Mouse (Mus musculus): ENCODE data around the gene Amt. TPM values are rescaled to one million over a fixed set of nuclear protein-coding genes. Genes with fewer than 3 reads are reported as not detected.
"Not testable (repeated sequence)": the region's sequence is repeated elsewhere in the genome, so short reads cannot be mapped to it uniquely, and the experiment has no call there.

The Amt gene
- polyA plus RNA-seq, 1 experiment from 2014 or later = 35.9 TPM

- no peaks in the 10 kb centered on the region for H3K4me1 ChIP-seq
- no peaks in the 10 kb centered on the region for H3K27me3 ChIP-seq
- H3K9ac ChIP-seq = no peak overlapping the region
- no peak overlapping the region for H3K4me3 ChIP-seq (replicated peaks)
- WGBS = 88% methylated on average over 2 of the region's 2 CpGs
- no peak for ATAC-seq (replicated peaks; ENCODE audit: low FRiP score)
- H3K4me2 ChIP-seq = no peak overlapping the region
- peaks cover 70% of the 10 kb centered on the region for H3K36me3 ChIP-seq
- H3K27ac ChIP-seq = no peak overlapping the region
- no peaks in the 10 kb centered on the region for H3K9me3 ChIP-seq (replicated peaks)
Observed at GRCm38 (mm10) chr9:108318462-108318861, 21.8 kb downstream of the Amt start.

DNA sequence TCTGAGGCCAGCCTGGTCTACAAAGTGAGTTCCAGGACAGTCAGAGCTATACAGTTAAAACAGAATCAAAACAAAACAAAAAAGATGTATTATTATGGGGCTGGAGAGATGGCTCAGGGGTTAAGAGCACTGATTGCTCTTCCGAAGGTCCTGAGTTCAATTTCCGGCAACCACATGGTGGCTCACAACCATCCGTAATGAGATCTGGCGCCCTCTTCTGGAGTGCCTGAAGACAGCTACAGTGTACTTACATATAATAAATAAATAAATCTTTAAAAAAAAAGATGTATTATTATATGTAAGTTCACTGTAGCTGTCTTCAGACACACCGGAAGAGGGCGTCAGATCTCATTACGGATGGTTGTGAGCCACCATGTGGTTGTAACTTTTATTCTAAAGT is 25.4 kb downstream of the Amt start:
- H3K27me3 ChIP-seq; H3K4me1 ChIP-seq; H3K9ac ChIP-seq; H3K27ac ChIP-seq; H3K4me2 ChIP-seq; H3K9me3 ChIP-seq (replicated peaks); ATAC-seq (replicated peaks; ENCODE audit: low FRiP score); H3K4me3 ChIP-seq (replicated peaks): not testable (repeated sequence)
- WGBS = 88% methylated on average over 7 of the region's 7 CpGs
- H3K36me3 ChIP-seq = peaks cover 54% of the 10 kb centered on the region

- Histone ChIP-seq H3K9me3 (replicated peaks) (no peaks in the 10 kb centered on the region), H3K4me3 (replicated peaks) (no peak overlapping the region), H3K4me1 (0 out of 2 replicates have a peak, but pooled peaks cover 2% of the 10 kb centered on the region), H3K36me3 (peaks cover 62% of the 10 kb centered on the region), H3K9ac (no peak overlapping the region), H3K27me3 (no peaks in the 10 kb centered on the region), H3K27ac (no peak overlapping the region), H3K4me2 (no peak overlapping the region)
- 90% methylated on average over 1 of the region's 1 CpGs for WGBS
- no peak for ATAC-seq (replicated peaks; ENCODE audit: low FRiP score)
Observed at GRCm38 (mm10) chr9:108324784-108325183, 28.1 kb downstream of the Amt start.

DNA sequence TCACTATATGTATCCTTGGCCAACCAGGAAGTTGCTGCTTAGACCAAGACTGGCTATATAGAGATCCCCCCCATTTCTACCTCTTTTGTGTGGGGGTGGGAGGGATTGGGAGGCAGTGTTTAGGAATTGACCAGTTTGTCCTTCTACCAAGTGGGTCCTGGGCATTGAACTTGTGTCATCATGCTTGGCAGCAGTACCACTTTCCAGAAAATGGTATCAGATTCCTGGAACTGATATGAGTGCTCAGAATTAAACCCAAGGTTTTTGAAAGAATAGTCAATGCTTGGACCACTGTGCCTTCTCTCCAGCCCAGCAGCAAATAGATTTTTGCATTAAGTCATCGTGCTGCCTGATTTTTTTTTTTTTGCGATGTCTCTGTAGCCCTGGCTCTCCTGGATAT is 29.2 kb downstream of the Amt start:
- H3K9ac ChIP-seq = no peak overlapping the region
- no peak overlapping the region for H3K4me3 ChIP-seq (replicated peaks)
- H3K9me3 ChIP-seq (replicated peaks) = no peaks in the 10 kb centered on the region
- no peak overlapping the region for H3K4me2 ChIP-seq
- H3K36me3 ChIP-seq = peaks cover 64% of the 10 kb centered on the region
- no peaks in the 10 kb centered on the region for H3K27me3 ChIP-seq
- H3K4me1 ChIP-seq = 0 out of 2 replicates have a peak, but pooled peaks cover 2% of the 10 kb centered on the region
- ATAC-seq (replicated peaks; ENCODE audit: low FRiP score) = no peak
- 98% methylated on average over 2 of the region's 2 CpGs for WGBS
- H3K27ac ChIP-seq = no peak overlapping the region

GRCm38 (mm10) chr9:108337848-108338550 is 41.3 kb downstream of the Amt start:
- ATAC-seq (replicated peaks; ENCODE audit: low FRiP score) = no peak
- peak overlapping the region; percentile 73 for H3K4me3 ChIP-seq (replicated peaks)
- H3K4me1 ChIP-seq = peaks cover 41% of the 10 kb centered on the region
- no peaks in the 10 kb centered on the region for H3K9me3 ChIP-seq (replicated peaks)
- peak overlapping the region; percentile 96 for H3K27ac ChIP-seq
- H3K9ac ChIP-seq = 0 out of 2 replicates have a peak overlapping the region, but pooled peaks have one; percentile 86
- H3K27me3 ChIP-seq = no peaks in the 10 kb centered on the region
- H3K36me3 ChIP-seq = peaks cover 49% of the 10 kb centered on the region
- peak overlapping the region; percentile 78; the same call in 1 of the 2 replicates for H3K4me2 ChIP-seq
- WGBS = 65% methylated on average over 10 of the region's 10 CpGs

DNA sequence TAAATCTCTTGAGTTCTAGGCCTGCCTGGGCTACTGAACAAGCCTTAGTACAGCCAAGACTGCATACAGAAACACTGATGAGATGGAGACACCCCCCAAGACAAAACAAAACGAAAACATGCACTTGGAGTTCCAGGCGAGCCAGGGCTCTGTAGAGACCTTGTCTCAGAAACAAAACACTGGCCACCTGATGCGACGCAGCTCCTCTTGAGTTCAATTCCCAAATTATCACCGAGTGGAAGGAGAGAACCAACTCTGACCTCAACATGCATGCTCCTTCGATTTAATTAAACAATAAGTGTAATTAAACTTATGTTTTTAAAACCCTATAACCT is 41.9 kb downstream of the Amt start:
- Histone ChIP-seq H3K27me3 (no peaks in the 10 kb centered on the region), H3K36me3 (peaks cover 44% of the 10 kb centered on the region), H3K9ac (0 out of 2 replicates have a peak overlapping the region, but pooled peaks have one; percentile 86), H3K4me2 (peak overlapping the region; percentile 78), H3K4me1 (peaks cover 41% of the 10 kb centered on the region), H3K27ac (peak overlapping the region; percentile 96), H3K4me3 (replicated peaks) (peak overlapping the region; percentile 73), H3K9me3 (replicated peaks) (no peaks in the 10 kb centered on the region)
- 15% methylated on average over 6 of the region's 6 CpGs for WGBS
- ATAC-seq (replicated peaks; ENCODE audit: low FRiP score) = peak; percentile 13; the same call in 1 of the 2 replicates

DNA sequence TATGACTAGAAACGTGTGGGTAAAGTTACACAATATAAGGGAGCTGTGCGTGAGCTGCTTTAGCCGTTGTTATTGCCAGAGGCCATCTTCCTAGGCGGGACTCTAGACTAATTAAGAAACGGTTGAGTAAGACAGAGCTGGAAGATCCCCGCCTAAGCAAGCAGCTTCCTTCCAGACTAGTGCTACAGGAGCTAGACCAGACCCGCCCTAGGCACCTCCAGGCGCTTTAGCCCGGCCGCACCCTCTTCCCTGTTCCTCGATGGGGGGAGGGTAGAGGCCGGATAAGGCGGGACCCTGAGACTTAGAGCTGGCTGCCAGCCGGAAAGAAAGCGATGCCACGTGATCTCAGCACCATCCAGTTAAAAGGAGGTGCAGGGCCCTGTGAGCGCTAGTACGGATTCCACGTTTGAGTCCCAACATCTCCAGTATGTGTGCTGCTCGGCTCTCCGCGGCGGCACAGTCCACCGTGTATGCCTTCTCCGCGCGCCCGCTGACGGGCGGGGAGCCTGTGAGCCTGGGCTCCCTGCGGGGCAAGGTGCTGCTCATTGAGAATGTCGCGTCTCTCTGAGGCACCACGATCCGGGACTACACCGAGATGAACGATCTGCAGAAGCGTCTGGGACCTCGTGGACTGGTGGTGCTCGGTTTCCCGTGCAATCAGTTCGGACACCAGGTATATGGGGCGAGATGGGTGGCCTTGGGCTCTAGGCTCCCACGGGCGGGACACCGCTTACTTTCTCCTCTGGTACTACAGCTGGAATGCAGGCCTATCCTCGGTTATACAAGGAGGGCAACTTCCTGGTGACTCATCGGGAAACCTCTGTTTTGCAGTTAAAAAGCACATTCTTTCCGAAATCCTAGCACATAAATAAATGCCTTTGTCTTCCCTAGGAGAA is 42.5 kb downstream of the Amt start, which contains the start of gene Gpx1:
Gene Gpx1, plus strand, starts transcription at position 18 of the 896 bp plus-strand sequence.
- under 1% methylated on average over 49 of the region's 49 CpGs for WGBS
- Histone ChIP-seq H3K27ac (peak within 1 kb of the TSS; percentile 96), H3K9me3 (replicated peaks) (no peaks in the 10 kb centered on the region), H3K36me3 (peaks cover 38% of the 10 kb centered on the region), H3K4me1 (peaks cover 41% of the 10 kb centered on the region), H3K4me3 (replicated peaks) (peak within 1 kb of the TSS; percentile 73), H3K27me3 (no peaks in the 10 kb centered on the region), H3K9ac (peak within 1 kb of the TSS; percentile 86), H3K4me2 (peak within 1 kb of the TSS; percentile 78)
- peak; percentile 99 for ATAC-seq (replicated peaks; ENCODE audit: low FRiP score)

- peak overlapping the region; percentile 86 for H3K9ac ChIP-seq
- H3K27me3 ChIP-seq = no peaks in the 10 kb centered on the region
- H3K27ac ChIP-seq = peak overlapping the region; percentile 96
- no peak for ATAC-seq (replicated peaks; ENCODE audit: low FRiP score)
- peaks cover 41% of the 10 kb centered on the region for H3K4me1 ChIP-seq
- H3K4me3 ChIP-seq (replicated peaks) = peak overlapping the region; percentile 73
- H3K9me3 ChIP-seq (replicated peaks) = no peaks in the 10 kb centered on the region
- 8% methylated on average over 20 of the region's 20 CpGs for WGBS
- H3K4me2 ChIP-seq = peak overlapping the region; percentile 78
- peaks cover 31% of the 10 kb centered on the region for H3K36me3 ChIP-seq
Observed at GRCm38 (mm10) chr9:108339886-108340257, 43.2 kb downstream of the Amt start.

DNA sequence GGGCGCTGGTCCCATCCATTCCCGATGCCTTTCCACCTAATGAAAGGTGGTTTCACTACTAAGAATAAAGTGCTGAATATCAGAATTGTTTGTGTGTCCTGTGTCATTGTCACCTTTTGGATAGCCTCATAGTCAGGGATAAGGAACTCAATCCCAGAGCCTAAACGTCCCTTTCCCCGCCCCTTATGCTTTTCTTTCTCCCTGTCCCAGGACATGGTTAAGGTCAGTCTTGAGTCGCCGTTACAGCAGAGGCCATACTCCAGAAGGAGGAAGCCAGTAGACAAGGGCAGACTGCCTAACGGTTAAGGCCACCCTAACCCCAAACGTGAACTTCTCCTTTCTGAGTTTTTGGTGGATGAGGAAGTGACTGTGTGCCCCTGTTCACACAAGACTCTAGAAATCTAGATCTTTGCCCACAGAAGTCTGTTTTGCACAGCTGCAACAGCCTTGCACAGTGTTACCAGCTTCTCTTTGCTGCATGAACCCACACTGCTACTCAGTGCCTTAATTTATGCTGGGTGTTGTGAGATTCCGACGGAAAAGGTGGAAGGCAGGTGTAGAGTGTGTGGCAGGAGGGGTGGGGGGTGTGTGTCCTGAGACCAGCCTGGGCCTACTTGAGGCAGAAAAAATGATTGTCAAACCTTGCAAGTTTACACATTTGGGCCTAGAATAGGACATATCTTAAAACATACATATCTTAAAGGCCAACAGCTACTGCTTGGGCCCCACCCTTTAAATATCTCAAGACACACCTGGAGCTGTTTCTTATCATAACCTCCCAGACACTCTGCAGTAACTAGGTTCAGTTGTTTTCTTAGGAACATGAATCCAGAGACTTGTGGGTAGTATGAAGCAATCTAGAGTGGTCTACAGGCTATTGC is 43.8 kb downstream of the Amt start:
- peak overlapping the region; percentile 86 for H3K9ac ChIP-seq
- H3K27ac ChIP-seq = peak overlapping the region; percentile 96
- H3K4me2 ChIP-seq = peak overlapping the region; percentile 78
- ATAC-seq (replicated peaks; ENCODE audit: low FRiP score) = no peak
- peaks cover 24% of the 10 kb centered on the region for H3K36me3 ChIP-seq
- H3K4me1 ChIP-seq = peaks cover 41% of the 10 kb centered on the region
- 49% methylated on average over 10 of the region's 10 CpGs for WGBS
- H3K27me3 ChIP-seq = no peaks in the 10 kb centered on the region
- no peaks in the 10 kb centered on the region for H3K9me3 ChIP-seq (replicated peaks)
- peak overlapping the region; percentile 73 for H3K4me3 ChIP-seq (replicated peaks)

DNA sequence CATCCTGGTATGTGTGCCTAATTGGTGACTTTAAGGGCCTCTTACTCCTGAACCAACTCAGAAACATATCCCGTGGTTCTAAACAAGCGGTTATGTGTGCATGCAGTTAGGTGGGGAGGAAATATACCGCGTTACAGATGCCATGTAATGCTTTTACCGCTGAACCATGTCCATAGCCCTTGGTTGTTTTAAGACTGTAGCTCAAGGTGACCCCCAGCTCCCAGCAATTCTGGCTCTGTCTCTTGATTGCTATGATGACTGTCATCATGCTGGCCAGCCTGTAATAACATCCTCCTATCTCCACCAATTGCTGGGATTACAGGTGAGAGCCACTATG is 44.5 kb downstream of the Amt start:
- Histone ChIP-seq H3K9ac (no peak overlapping the region), H3K36me3 (peaks cover 18% of the 10 kb centered on the region), H3K9me3 (replicated peaks) (no peaks in the 10 kb centered on the region), H3K27ac (peak overlapping the region; percentile 96), H3K4me1 (peaks cover 43% of the 10 kb centered on the region), H3K4me3 (replicated peaks) (peak overlapping the region; percentile 73; the same call in 1 of the 2 replicates), H3K4me2 (peak overlapping the region; percentile 78), H3K27me3 (no peaks in the 10 kb centered on the region)
- WGBS = 83% methylated on average over 5 of the region's 5 CpGs
- no peak for ATAC-seq (replicated peaks; ENCODE audit: low FRiP score)

DNA sequence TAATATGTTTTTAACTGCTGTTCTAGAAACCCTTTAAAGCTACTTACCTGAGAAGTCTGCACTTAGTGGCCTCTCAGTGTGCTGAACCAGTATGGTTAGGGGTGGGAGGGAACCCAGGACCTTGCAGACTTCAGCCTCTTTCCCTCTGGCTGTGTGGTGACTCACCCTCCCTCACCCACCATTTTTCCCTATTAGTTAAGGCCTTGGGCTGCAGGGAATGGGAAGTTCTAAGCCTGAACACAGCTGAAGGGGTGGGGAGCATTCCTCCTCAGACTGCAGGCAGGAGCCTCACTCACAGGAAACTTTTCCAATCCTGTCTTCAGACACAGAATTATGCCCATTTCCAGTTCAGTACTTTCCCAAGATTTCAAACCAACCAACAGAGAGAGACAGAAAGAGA is 45.1 kb downstream of the Amt start:
- Histone ChIP-seq H3K4me2 (no peak overlapping the region), H3K9ac (no peak overlapping the region), H3K27me3 (no peaks in the 10 kb centered on the region), H3K4me3 (replicated peaks) (no peak overlapping the region), H3K4me1 (peaks cover 47% of the 10 kb centered on the region), H3K27ac (peak overlapping the region; percentile 96), H3K9me3 (replicated peaks) (no peaks in the 10 kb centered on the region), H3K36me3 (peaks cover 14% of the 10 kb centered on the region)
- ATAC-seq (replicated peaks; ENCODE audit: low FRiP score) = no peak

All from kidney, embryonic 15.5 days (tissue).